Mouse (Mus musculus): Measurements from ENCODE around the gene Hook2.

Gene Hook2

DNA sequence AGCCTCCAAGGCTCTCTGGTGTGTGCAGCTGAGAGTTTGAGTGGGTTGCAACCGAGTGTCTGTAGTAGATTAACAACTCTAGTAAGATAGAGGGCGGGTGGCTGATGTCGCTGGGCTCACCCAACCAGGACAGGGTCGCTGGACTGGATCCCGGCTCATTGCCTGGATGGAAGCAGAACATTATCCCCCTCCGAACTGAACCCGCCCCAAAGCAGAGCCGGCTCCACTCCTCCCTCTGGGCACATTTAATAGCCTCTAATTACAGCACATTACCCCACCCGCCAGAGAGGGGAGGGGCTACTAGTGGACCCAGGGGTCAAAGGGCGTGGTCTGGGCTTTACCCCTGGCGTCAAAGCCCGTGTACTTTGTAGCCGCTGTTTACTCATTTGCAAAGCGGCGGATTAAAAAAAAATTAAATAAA lies 1.1 kb upstream of the Hook2 start:
- DNase-seq: peak; percentile 92 to 94

DNA sequence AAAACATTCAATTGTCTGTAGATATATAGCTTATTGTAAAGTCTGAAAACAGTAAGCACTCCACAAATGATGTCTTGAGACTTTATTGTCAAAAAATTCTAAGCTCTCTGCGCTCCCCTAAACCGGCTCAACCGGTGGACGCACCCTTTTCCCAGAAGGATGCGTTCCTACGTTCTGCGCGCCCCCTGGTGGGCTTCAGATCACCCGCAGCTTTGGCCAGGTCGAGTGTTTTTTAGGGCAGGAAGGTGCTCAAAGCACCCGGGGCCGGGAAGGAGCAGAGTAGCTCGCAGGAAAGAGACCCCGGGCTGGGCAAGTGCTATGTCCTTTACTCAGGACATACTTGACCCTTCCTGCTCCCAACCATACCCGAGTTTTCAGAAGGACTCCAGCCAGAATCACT lies 593 bp upstream of the Hook2 start:
- peak; percentile 94 to 98 for DNase-seq

DNA sequence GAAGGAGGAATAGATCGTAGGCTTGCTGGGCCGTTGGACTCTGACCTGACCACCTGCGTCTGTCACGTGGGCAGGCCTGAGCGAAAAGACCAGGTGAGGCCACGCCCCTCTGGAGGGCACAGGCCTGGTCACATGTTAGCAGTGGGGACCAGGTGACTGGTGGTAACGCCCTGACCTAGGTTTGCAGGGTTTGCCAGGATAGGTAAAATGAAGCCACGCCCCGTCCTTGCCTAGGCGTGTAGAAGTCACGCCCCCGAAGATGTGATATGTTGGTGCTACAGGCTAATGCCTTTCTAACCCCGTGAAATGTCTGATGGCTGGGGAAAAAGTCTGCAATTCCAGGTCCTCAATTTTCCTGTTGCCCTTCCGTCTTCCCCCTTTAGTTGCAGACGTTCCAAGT lies 433 bp downstream of the Hook2 start:
- DNase-seq: peak; percentile 95 to 97

DNA sequence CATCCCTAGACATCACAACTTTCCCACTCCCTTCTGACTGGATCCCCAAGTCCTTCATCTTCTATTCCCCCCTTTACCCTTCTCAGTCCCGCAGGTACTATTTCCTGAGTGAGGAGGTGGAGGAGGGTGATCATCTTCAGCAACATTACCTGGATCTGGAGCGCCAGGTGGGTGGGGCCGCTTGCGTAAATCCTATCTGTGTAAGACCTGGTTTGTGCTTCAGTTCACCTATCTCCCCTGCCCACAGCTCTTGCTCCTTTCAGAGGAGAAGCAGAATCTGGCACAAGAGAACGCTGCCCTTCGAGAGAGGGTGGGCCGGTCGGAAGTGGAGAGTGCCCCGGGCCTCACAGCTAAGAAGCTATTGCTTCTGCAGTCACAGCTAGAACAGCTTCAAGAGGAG lies 4.0 kb downstream of the Hook2 start:
- no peak for DNase-seq

DNA sequence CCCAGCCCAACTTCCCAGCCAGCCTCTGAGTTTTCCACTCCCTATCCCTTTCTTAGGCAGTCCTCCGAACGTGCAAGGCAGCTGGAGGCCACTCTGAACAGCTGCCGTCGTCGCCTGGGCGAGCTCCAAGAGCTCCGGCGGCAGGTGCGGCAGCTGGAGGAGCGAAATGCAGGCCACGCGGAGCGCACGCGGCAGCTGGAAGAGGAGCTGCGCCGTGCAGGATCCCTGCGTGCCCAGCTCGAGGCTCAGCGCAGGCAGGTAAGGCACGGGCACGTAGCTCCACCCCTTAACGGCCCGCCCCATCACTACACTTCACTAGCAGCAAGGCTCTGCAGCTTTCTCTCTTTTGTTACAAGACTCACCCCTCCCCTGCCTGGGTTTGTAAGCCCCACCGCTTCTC lies 5.3 kb downstream of the Hook2 start:
- no peak for DNase-seq

GRCm38 (mm10) chr8:84996978-84997377 lies 6.6 kb downstream of the Hook2 start:
- no peak for DNase-seq

GRCm38 (mm10) chr8:84997649-84998295 lies 7.4 kb downstream of the Hook2 start:
- peak; percentile 91 to 97 for DNase-seq

DNA sequence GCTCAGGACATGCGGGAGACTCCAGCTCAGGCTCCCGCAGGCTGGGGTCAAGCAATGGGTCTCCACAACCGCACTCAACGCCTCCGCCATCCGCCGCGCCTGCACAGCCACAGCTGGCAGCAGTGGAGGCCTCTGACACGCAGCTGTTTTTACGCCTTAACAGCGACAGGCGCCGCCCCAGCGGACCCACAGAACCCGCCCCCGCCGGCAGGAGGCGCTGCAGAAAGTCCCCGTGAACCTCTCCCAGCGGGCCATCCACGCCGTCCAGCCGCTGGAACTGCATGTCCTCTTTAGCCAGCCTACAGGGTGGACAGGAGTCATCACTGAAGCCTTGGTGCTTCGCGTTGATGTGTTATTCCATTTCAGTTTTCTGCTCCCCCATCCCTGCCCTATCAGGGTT lies 17.3 kb downstream of the Hook2 start:
- peak; percentile 33 to 73 for DNase-seq

DNA sequence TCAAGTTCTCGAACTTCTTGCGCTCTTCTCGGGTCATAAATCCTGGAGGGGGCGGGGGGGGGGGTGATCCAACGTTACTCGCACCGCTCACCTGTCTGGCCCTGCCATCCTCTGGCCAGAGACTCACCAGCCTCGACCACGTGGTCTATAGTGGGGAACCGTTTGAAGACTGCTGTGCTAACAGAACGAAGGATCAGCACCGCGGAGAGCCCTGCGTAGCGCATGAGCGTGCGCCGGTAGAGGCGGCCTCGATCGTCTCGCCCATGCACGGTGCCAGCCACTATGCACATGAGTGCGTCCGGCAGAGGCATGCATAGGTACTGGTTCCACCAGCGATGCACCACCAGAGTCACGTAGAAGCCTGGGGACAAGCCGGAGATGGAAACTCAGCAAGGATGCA lies 20.8 kb downstream of the Hook2 start:
- DNase-seq: peak in 1 of 2 experiments; percentile 21

- DNase-seq: peak; percentile 84 to 89
Observed at GRCm38 (mm10) chr8:85013230-85013840, 22.9 kb downstream of the Hook2 start.

- no peak for DNase-seq
Observed at GRCm38 (mm10) chr8:85014431-85014830, 24.0 kb downstream of the Hook2 start, which contains the start of gene Best2. Gene Best2 (minus strand): TSS chr8:85014531.

DNA sequence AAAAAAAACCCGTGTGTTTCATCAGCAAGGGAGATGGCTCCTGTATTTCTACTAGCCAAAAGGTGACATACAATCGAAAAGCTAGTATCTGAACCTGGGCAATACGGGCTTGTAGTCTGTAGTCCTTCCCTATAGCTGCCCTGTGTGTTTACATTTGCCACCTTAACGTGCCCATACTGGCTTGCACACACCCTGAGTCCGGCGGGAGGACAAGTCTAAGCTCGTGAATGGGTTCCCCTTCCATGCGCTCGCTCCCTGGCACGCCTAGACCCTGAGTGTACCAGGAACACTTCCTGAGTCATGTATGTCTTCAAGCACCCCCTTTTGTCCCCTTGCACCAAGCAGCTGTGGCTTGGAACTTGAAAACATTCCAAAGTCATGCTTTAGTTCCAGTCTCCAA lies 26.3 kb downstream of the Hook2 start:
- DNase-seq: no peak

DNA sequence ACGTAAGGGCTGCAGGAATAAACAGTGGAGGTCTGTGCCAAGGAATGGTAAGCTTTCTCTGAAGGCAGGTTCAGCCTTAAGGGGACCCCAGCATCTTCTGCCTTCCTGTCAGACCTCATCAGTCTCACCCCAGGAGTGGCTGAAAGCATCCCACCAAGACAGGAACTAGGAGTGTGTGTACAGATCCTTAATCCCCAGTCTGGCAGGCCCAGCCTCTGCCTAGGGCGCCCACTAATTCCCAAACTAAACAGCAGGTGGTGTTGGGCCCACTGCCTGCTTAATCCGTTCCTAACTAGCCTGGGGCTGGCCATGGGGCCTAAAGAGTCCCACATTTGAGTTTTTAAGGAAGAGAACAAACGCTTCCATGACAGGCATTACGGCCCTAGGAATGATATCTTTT lies 26.8 kb downstream of the Hook2 start:
- DNase-seq: no peak

DNA sequence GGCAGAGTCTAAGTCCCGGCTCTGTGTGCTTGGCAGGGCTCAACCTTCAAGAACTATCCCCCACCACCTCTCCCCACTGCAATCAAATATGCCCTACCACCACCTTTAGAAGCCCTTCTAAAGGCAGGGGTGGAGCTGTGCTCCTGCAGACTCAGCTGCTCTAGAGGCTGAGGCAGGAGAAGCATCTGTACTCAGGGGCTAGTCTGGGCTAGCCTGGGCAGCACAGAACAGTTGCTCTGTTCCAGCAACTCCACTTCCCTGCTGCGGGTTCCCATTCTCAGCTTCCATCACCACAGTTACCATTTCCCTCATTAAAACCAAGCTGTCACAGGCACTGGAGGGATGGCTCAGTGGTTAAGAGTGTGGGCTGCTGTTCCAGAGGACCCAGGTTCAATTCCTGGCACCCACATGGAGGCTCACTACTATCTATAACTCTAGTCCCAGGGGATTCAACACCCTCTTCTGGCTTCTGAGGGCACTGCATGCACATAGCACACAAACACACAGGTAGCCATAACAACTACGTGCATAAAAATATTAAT lies 31.2 kb downstream of the Hook2 start:
- DNase-seq: no peak

DNA sequence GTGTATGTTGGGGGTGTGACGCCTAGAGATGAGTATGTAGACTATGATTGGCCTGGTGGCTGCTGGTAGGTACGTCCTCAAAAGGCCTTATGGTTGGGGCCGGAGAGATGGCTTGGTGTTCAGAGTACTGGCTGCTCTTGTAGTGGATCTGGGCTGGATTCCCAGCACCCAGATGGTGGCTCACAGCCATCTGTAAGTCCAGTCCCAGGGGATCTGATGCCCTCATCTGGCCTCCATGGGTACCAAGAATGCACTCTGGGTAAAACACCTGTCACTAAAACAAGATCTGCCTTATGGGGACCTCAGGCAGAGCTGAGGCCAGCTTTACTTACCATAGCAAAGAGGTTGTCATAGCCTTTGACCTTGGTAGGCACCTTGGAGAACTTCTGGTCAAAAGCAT lies 33.4 kb downstream of the Hook2 start:
- DNase-seq: no peak

- DNase-seq: peak; percentile 90 to 93
Observed at GRCm38 (mm10) chr8:85025098-85025932, 34.9 kb downstream of the Hook2 start, which contains the start of gene Asna1. Gene Asna1 (minus strand): TSS chr8:85025281.

DNA sequence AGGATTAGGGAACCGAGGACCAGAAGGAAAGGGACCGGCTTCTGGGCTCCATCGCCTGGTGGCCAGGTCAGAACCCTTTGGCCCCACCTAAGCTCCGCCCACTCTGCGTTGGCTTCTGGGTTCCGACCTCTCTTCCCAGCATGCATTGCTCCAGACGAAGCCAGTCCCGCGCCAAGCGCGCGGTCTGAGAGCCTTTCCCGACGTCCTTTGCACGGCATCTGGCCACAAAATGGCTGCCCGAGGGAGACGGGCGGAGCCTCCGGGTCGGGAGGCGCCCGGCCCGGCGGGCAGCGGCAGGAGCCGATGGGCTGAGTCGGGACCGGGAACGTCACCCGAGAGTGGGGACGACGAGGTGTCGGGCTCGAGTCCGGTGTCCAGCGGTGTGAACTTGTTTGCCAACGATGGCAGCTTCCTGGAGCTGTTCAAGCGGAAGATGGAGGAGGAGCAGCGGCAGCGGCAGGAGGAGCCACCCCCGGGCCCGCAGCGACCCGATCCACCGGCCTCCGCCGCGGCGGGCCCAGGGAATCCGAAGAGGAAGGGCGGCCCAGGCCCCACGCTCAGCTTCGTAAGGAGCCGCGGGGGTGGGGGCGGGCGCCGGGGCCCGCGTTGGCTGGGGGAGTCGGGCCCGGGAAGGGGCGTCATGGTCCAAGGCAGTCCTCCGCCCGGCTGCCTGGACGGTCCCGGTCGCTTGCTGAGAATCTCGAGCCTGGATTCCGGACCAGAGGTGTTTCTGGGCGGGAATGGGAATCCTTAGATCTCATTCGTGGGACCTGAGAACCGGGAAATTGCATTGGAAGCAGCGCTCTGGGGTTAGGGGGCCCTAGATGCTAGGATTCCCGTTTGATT lies 36.5 kb downstream of the Hook2 start, which contains the start of gene Trir:
TSS of gene Trir (plus strand) at position 154 of the 846 bp plus-strand sequence.
- DNase-seq: peak; percentile 98 to 99

- peak in 1 of 2 experiments; percentile 34 for DNase-seq
Observed at GRCm38 (mm10) chr8:85027516-85027855, 37.1 kb downstream of the Hook2 start.

- no peak for DNase-seq
Observed at GRCm38 (mm10) chr8:85027922-85028321, 37.5 kb downstream of the Hook2 start.

DNA sequence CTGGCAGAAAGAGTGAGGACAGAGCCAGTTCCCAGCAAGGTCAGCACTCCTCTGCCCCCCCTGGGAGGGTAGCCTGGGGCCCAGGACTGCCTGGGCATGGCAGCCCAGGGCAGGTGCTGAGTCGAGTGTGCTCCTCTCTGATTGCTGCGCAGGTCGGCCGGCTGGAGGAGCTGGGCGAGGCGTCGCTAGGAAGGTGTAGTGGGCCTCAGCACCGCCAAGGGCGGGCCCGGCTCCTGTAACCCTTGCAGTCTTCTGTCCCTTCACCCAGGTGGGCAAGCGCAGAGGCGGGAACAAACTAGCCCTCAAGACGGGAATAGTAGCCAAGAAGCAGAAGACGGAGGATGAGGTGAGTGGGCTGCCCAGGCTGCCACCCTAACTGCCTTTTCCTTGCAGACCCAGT lies 38.9 kb downstream of the Hook2 start:
- no peak for DNase-seq

DNA sequence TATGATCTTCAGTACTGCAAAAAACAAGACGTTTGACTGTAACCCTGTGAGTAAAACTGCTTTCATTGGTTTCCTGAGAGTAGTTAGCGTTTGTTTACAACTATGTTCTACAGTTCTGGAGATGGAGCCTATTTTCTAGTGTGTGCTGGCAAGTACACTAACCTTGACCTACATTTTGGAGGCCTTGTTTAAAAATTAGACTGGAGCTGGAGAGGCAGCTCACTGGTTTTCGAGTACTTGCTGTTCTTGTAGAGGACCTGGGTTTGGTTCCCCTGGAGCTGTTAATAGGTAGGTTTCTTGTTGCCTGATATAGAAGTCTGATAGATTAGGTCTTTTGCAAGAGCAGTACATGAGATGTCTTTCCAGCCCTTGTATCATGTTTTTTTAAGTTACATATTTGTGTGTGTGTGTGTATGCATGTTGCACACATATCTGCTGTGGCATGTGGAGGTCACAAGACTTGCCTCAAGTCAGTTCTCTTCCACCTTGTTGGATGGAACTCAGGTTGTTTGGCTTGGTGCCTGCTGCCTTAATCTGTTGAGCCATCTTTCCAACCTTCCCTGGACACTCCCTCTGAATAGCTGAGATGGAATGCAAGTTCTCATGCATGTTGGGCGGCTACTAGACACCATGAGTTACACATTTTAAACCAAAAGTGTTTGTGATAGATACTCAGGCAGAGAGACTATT lies 42.4 kb downstream of the Hook2 start:
- peak; percentile 71 to 75 for DNase-seq

DNA sequence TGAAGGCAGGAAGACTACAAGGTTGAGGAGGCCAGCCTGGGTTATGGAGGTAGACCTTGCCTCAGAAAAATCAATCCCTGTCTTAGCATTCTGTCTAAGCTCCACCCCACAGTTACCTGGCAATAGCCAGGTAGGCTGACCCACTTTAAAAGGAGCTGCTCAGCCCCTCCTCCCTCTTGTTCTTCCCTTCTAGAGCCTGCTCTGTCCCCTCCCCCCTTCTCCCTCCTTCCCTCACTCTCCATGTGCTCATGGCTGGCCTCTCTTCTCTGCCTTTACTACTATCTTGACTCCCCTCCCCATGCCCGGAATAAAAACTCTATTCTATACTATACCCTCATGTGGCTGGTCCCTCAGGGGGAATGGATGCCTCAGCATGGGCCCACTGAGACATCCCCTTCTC lies 43.5 kb downstream of the Hook2 start:
- peak; percentile 38 to 58 for DNase-seq
